18 mouse cellular contexts compared by ENCODE assay signal in the genomic region with DNA sequence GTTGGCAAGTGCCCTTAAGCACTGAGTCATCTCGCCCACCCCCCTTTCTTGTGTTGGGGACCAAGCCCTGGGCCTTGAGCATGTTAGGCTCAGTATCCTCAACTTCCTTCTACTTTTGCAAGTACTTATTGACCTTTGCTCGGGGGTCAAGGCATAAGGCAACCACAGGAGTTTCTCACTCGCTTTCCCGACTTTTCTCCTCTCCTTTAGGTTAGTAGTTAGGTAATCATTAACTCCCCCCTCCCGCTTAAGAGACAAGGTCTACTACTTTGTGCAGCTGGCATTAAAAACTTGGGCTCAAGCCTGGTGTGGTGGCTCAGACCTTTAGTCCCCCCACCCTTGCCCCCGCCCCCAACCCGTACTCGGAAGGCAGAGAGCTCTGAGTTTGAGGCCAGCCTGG. TPM values are rescaled to one million over a fixed set of nuclear protein-coding genes. Genes with fewer than 3 reads are reported as not detected.
DNase-seq lines count a peak whose midpoint lies in the region; ATAC-seq lines count a peak whose summit lies in the region.
"Had no signal": no experiment of that assay in that cellular context is flagged by ENCODE, and none has a peak within 500 bp of the region (broad histone marks: within the 10 kb centered on the region; RNA-seq: fewer than 3 reads in every experiment).

No protein-coding gene starts in this region.

- H3K4me1 ChIP-seq in lung, embryonic 15.5 days: peaks cover 16% of the 10 kb centered on the region
- peaks cover 13% of the 10 kb centered on the region for H3K4me1 ChIP-seq in intestine, embryonic 15.5 days (replicated peaks)
- H3K4me1 ChIP-seq in kidney, embryonic 14.5 days (ENCODE audit: control insufficient read depth, insufficient read depth, low read length): no peaks in the 10 kb centered on the region

- H3K9ac ChIP-seq in lung, embryonic 15.5 days: no peak overlapping the region
- no peak overlapping the region for H3K9ac ChIP-seq in intestine, embryonic 15.5 days
- H3K9ac ChIP-seq in kidney, embryonic 14.5 days (ENCODE audit: low read depth, low read length): no peak overlapping the region
- H3K9ac ChIP-seq: embryonic facial prominence, embryonic 13.5 days; hindbrain, embryonic 14.5 days; liver, embryonic 15.5 days had no signal

- DNase-seq in lung, postnatal 4 days: no peak
- DNase-seq in kidney, postnatal 4 days: peak; percentile 37 to 63
- DNase-seq in heart, adult 8-10 months (ENCODE audit: low spot score): no peak
- no peak for DNase-seq in left cerebral cortex, postnatal 25 days (ENCODE audit: low spot score in 2 of 2)
- DNase-seq in adipocyte (ENCODE audit: low spot score): no peak
- DNase-seq: cerebellum, adult 9-11 months; gastrocnemius, postnatal 14 days; heart, postnatal 14 days; left cerebral cortex, postnatal 4 days; thymus, postnatal 14 days had no signal

- no peaks in the 10 kb centered on the region for H3K27me3 ChIP-seq in lung, embryonic 15.5 days
- H3K27me3 ChIP-seq in intestine, embryonic 15.5 days (replicated peaks): no peaks in the 10 kb centered on the region
- H3K27me3 ChIP-seq in kidney, embryonic 14.5 days (ENCODE audit: control insufficient read depth, insufficient read depth, low read length): no peaks in the 10 kb centered on the region
- H3K27me3 ChIP-seq: embryonic facial prominence, embryonic 13.5 days; liver, embryonic 15.5 days had no signal

- intact Hi-C loops in left cerebral cortex, postnatal 25 days (cut with DNase I): loop anchor here (10.0 kb wide), 1 partner anchor 213 kb away; a partner anchor contains a TSS

- H3K4me2 ChIP-seq in lung, embryonic 15.5 days: no peak overlapping the region
- no peak overlapping the region for H3K4me2 ChIP-seq in intestine, embryonic 15.5 days (replicated peaks)
- no peak overlapping the region for H3K4me2 ChIP-seq in kidney, embryonic 14.5 days (replicated peaks; ENCODE audit: low read depth, low read length)
- H3K4me2 ChIP-seq: embryonic facial prominence, embryonic 13.5 days; hindbrain, embryonic 14.5 days; liver, embryonic 15.5 days had no signal

- H3K4me3 ChIP-seq in lung, embryonic 15.5 days: no peak overlapping the region
- H3K4me3 ChIP-seq in intestine, embryonic 15.5 days (replicated peaks): no peak overlapping the region
- H3K4me3 ChIP-seq in kidney, embryonic 14.5 days (ENCODE audit: low read length): no peak overlapping the region
- H3K4me3 ChIP-seq: embryonic facial prominence, embryonic 13.5 days; forebrain, embryonic 10.5 days; heart, embryonic 10.5 days; liver, embryonic 15.5 days had no signal

- 60% methylated on average over 8 of the region's 8 CpGs for WGBS in lung, embryonic 15.5 days
- WGBS in intestine, embryonic 15.5 days: 53% methylated on average over 8 of the region's 8 CpGs
- WGBS in kidney, embryonic 14.5 days: 58% methylated on average over 8 of the region's 8 CpGs

- H3K27ac ChIP-seq in lung, embryonic 15.5 days: peak overlapping the region; percentile 27; the same call in 1 of the 2 replicates
- peak overlapping the region; percentile 73 for H3K27ac ChIP-seq in intestine, embryonic 15.5 days
- H3K27ac ChIP-seq in kidney, embryonic 14.5 days (ENCODE audit: low read depth, low read length): peak overlapping the region; percentile 69
- H3K27ac ChIP-seq: embryonic facial prominence, embryonic 13.5 days; forebrain, embryonic 10.5 days; heart, embryonic 10.5 days; hindbrain, embryonic 14.5 days; liver, embryonic 15.5 days had no signal

- no peaks in the 10 kb centered on the region for H3K36me3 ChIP-seq in lung, embryonic 15.5 days
- no peaks in the 10 kb centered on the region for H3K36me3 ChIP-seq in intestine, embryonic 15.5 days
- H3K36me3 ChIP-seq in kidney, embryonic 14.5 days (ENCODE audit: control insufficient read depth, insufficient read depth, low read length): no peaks in the 10 kb centered on the region
- H3K36me3 ChIP-seq: embryonic facial prominence, embryonic 13.5 days; forebrain, embryonic 10.5 days; heart, embryonic 10.5 days; liver, embryonic 15.5 days had no signal

- ATAC-seq in lung, embryonic 15.5 days (ENCODE audit: borderline replicate concordance, extremely low read depth, low FRiP score, low TSS enrichment): no peak
- peak; percentile 77 for ATAC-seq in intestine, embryonic 15.5 days
- no peak for ATAC-seq in kidney, embryonic 14.5 days (ENCODE audit: low FRiP score, low TSS enrichment)

- no peaks in the 10 kb centered on the region for H3K9me3 ChIP-seq in lung, embryonic 15.5 days
- H3K9me3 ChIP-seq in intestine, embryonic 15.5 days: no peaks in the 10 kb centered on the region
- no peaks in the 10 kb centered on the region for H3K9me3 ChIP-seq in kidney, embryonic 14.5 days (ENCODE audit: control insufficient read depth, low read length)
- H3K9me3 ChIP-seq: embryonic facial prominence, embryonic 13.5 days; forebrain, embryonic 10.5 days; heart, embryonic 10.5 days; liver, embryonic 15.5 days had no signal

RNA-seq across cellular contexts. Expression of a gene that starts 7.8 kb away (rescaled TPM):
- 11.9 and 12.7 TPM in 2 replicates for polyA plus RNA-seq in lung, embryonic 15.5 days (2015; fragmentation: Nextera tagmentation; extraction: Ambion mirVana)
- polyA plus RNA-seq in intestine, embryonic 15.5 days (2015; fragmentation: Nextera tagmentation; extraction: Ambion mirVana): 10.8 and 11.2 TPM in 2 replicates
- 12.4 and 15.4 TPM in 2 replicates for polyA plus RNA-seq in kidney, embryonic 14.5 days (2014; fragmentation: Nextera tagmentation; extraction: Ambion mirVana)
- 1 to 10 TPM; 2.6 to 3.6 (median 3.0) TPM for total RNA-seq in heart, adult 8-10 months (2022)
- 10 to 100 TPM in 1 of 2 experiments, 1 to 10 TPM in 1; 9.5 to 10.2 TPM for total RNA-seq in left cerebral cortex, postnatal 25 days (2021)

RNA-seq across cellular contexts. Expression of a gene that starts 15.4 kb away (rescaled TPM):
- 913 and 923 TPM in 2 replicates for polyA plus RNA-seq in lung, embryonic 15.5 days (2015; fragmentation: Nextera tagmentation; extraction: Ambion mirVana)
- polyA plus RNA-seq in intestine, embryonic 15.5 days (2015; fragmentation: Nextera tagmentation; extraction: Ambion mirVana): 1,295 and 1,316 TPM in 2 replicates
- 1,253 and 1,671 TPM in 2 replicates for polyA plus RNA-seq in kidney, embryonic 14.5 days (2014; fragmentation: Nextera tagmentation; extraction: Ambion mirVana)
- total RNA-seq in heart, adult 8-10 months (2022): 100 to 1,000 TPM; 262 to 368 (median 320) TPM
- 100 to 1,000 TPM; 490 to 544 TPM for total RNA-seq in left cerebral cortex, postnatal 25 days (2021)

RNA-seq across cellular contexts. Expression of a gene that starts 17.3 kb away (rescaled TPM):
- 146 and 157 TPM in 2 replicates for polyA plus RNA-seq in lung, embryonic 15.5 days (2015; fragmentation: Nextera tagmentation; extraction: Ambion mirVana)
- polyA plus RNA-seq in intestine, embryonic 15.5 days (2015; fragmentation: Nextera tagmentation; extraction: Ambion mirVana): 138 and 154 TPM in 2 replicates
- polyA plus RNA-seq in kidney, embryonic 14.5 days (2014; fragmentation: Nextera tagmentation; extraction: Ambion mirVana): 176 and 238 TPM in 2 replicates
- total RNA-seq in heart, adult 8-10 months (2022): 10 to 100 TPM; 50.4 to 67.2 (median 58.2) TPM
- total RNA-seq in left cerebral cortex, postnatal 25 days (2021): 10 to 100 TPM; 83.9 to 93.1 TPM

RNA-seq across cellular contexts. Expression of a gene that starts 45.8 kb away (rescaled TPM):
- 1.1 and 1.2 TPM in 2 replicates for polyA plus RNA-seq in lung, embryonic 15.5 days (2015; fragmentation: Nextera tagmentation; extraction: Ambion mirVana)
- 1.1 TPM in 2 replicates for polyA plus RNA-seq in intestine, embryonic 15.5 days (2015; fragmentation: Nextera tagmentation; extraction: Ambion mirVana)
- polyA plus RNA-seq in kidney, embryonic 14.5 days (2014; fragmentation: Nextera tagmentation; extraction: Ambion mirVana): 0.23 and 0.47 TPM in 2 replicates
- total RNA-seq in heart, adult 8-10 months (2022): 1 to 10 TPM; 1.2 to 1.9 (median 1.3) TPM
- 1 to 10 TPM; 1.6 to 1.7 TPM for total RNA-seq in left cerebral cortex, postnatal 25 days (2021)

RNA-seq across cellular contexts. Expression of a gene that starts 54.3 kb away (rescaled TPM):
- 23.3 and 24.2 TPM in 2 replicates for polyA plus RNA-seq in lung, embryonic 15.5 days (2015; fragmentation: Nextera tagmentation; extraction: Ambion mirVana)
- polyA plus RNA-seq in intestine, embryonic 15.5 days (2015; fragmentation: Nextera tagmentation; extraction: Ambion mirVana): 18.9 and 21.3 TPM in 2 replicates
- 19.3 and 24.5 TPM in 2 replicates for polyA plus RNA-seq in kidney, embryonic 14.5 days (2014; fragmentation: Nextera tagmentation; extraction: Ambion mirVana)
- total RNA-seq in heart, adult 8-10 months (2022): 1 to 10 TPM; 2.5 to 4.7 (median 4.1) TPM
- 10 to 100 TPM in 1 of 2 experiments, 1 to 10 TPM in 1; 8.5 to 10.8 TPM for total RNA-seq in left cerebral cortex, postnatal 25 days (2021)

Comparison
In these comparisons a context has a peak if more than half of its experiments do, and no peak if none do; other contexts are left out.
1. DNase-seq: peak in kidney, postnatal 4 days (2 of 2); none in lung, postnatal 4 days (0 of 2), heart, adult 8-10 months (single experiment), left cerebral cortex, postnatal 25 days (0 of 2) and adipocyte (single experiment).
2. Peak in every context shown above with its lines, with median percentiles within 50 percentile points of each other: H3K27ac ChIP-seq.